Mouse (Mus musculus) heart, embryonic 14.5 days (tissue): Measurements from ENCODE around the gene Nudt3. TPM values are rescaled to one million over a fixed set of nuclear protein-coding genes. Genes with fewer than 3 reads are reported as not detected.

ENCODE experiments used
- ATAC-seq: fragments of 200-750 bp; cut with Nextera tagmentation; 2 replicates; pipeline ENCODE4 v1.8.0; 2017; ENCODE audit warnings: low read depth, moderate TSS enrichment; ENCODE audit not compliant: insufficient number of reproducible peaks, insufficient read depth, low FRiP score
- H3K27ac ChIP-seq, 2 experiments: fragments of 200-500 bp in 1 of 2; fragments of 300-500 bp in 1 of 2; sonication (generic) in 1 of 2; replicated peaks in 1 of 2; 2 replicates each; pipeline ENCODE4 v1.5.1; 2012 to 2014; ENCODE audit warnings: low read depth in 2 of 2, low read length in 2 of 2, control low read depth in 1 of 2, mild to moderate bottlenecking in 1 of 2, mixed read lengths in 1 of 2; ENCODE audit not compliant: control insufficient read depth in 1 of 2, insufficient read depth in 1 of 2
- H3K27me3 ChIP-seq: fragments of 300-500 bp; sonication (generic); 2 replicates; pipeline ENCODE4 v1.6.1; 2014; ENCODE audit warnings: mild to moderate bottlenecking, low read length, control low read depth; ENCODE audit not compliant: control insufficient read depth, insufficient read depth
- H3K36me3 ChIP-seq: fragments of 300-500 bp; sonication (generic); 2 replicates; pipeline ENCODE4 v1.6.1; 2014; ENCODE audit warnings: mild to moderate bottlenecking, control low read depth, low read length, mixed read lengths; ENCODE audit not compliant: control insufficient read depth, insufficient read depth
- H3K4me1 ChIP-seq, 2 experiments: fragments of 200-500 bp in 1 of 2; fragments of 300-500 bp in 1 of 2; sonication (generic) in 1 of 2; 2 replicates each; pipeline ENCODE4 v1.6.1; 2012 to 2014; ENCODE audit warnings: low read length in 2 of 2, control low read depth in 1 of 2, mixed read lengths in 1 of 2; ENCODE audit not compliant: control insufficient read depth in 2 of 2, insufficient read depth in 2 of 2
- H3K4me2 ChIP-seq: fragments of 300-500 bp; sonication (generic); 2 replicates; pipeline ENCODE4 v1.6.1; 2014; ENCODE audit warnings: mild to moderate bottlenecking, low read length
- H3K4me3 ChIP-seq, 2 experiments: fragments of 200-500 bp in 1 of 2; fragments of 300-500 bp in 1 of 2; sonication (generic) in 1 of 2; 2 replicates each; pipeline ENCODE4 v1.5.1; 2012 to 2014; ENCODE audit warnings: low read length in 2 of 2, mild to moderate bottlenecking in 2 of 2, control low read depth in 1 of 2, low read depth in 1 of 2, moderate library complexity in 1 of 2; ENCODE audit not compliant: control insufficient read depth in 1 of 2, insufficient read depth in 1 of 2
- H3K9ac ChIP-seq: fragments of 300-500 bp; sonication (generic); 2 replicates; pipeline ENCODE4 v1.6.1; 2014; ENCODE audit warnings: mild to moderate bottlenecking, low read length
- H3K9me3 ChIP-seq: fragments of 300-500 bp; sonication (generic); 2 replicates; pipeline ENCODE4 v1.6.1; 2016; ENCODE audit warnings: low read length, control low read depth; ENCODE audit not compliant: control insufficient read depth
- WGBS: fragments of 180-500 bp; shearing (Covaris S2); extraction: QIAGEN DNeasy Blood & Tissue Kit; methylation state at CpG from one replicate; pipeline ENCODE4 v1.1.7; 2014; 5-methylcytosine and 5-hydroxymethylcytosine counted together
- polyA plus RNA-seq: library from polyadenylated mRNA; unstranded; fragments of >200 nt; fragmentation: Nextera tagmentation; extraction: Ambion mirVana; gene quantifications from 2 replicates; pipeline ENCODE4 v1.2.1, GENCODE M21; 2014

The Nudt3 gene
- polyA plus RNA-seq, 1 experiment from 2014 or later: 67.0 TPM

- H3K4me1 ChIP-seq: peaks cover 28% of the 10 kb centered on the region in 2 experiments
- ATAC-seq: peak; percentile 65
These were observed 66.8 kb downstream of the Nudt3 start, which contains the start of gene Hmga1 for GRCm38 (mm10) chr17:27556315-27557011. TSS of gene Hmga1 (plus strand) at chr17:27556497.

GRCm38 (mm10) chr17:27555512-27556172 is 67.7 kb downstream of the Nudt3 start:
- peak; percentile 33 for ATAC-seq
- peak overlapping the region; percentile 85 to 91 for H3K27ac ChIP-seq

More at GRCm38 (mm10) chr17:27556315-27557011, 66.8 kb downstream of the Nudt3 start, which contains the start of gene Hmga1:
- no peaks in the 10 kb centered on the region for H3K27me3 ChIP-seq
- H3K9ac ChIP-seq: peak within 1 kb of the TSS; percentile 78
- peak within 1 kb of the TSS; percentile 85 to 91 for H3K27ac ChIP-seq
- H3K4me2 ChIP-seq: peak within 1 kb of the TSS; percentile 93
- WGBS: under 1% methylated on average over 76 of the region's 79 CpGs
- peaks cover 9% of the 10 kb centered on the region; the same call in 1 of the 2 replicates for H3K36me3 ChIP-seq
- no peaks in the 10 kb centered on the region for H3K9me3 ChIP-seq
- H3K4me3 ChIP-seq: peak within 1 kb of the TSS; percentile 77 to 82

DNA sequence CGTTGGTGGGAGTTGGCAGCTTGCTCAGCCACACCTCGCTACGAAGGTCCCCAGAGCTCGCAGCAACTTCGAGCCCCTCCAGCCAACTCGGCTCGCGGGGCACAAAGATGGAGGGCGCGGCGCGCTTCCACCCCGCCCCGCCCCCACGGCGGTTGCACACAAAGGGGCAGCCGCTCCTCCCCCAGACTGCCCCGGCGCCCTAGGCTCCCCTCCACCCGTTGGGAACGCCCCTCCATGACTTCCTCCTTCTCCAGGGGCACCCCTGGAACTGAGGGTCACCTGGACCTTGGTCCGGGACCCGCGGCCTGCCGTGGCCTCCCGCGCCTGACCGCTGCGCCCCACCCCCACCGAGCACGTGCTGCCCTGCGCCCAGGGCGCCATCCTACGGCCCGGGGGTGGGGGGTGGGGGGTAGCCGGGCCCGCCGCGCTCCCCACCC is 68.2 kb downstream of the Nudt3 start:
- WGBS: 1% methylated on average over 28 of the region's 39 CpGs
- Histone ChIP-seq H3K4me2 (peak overlapping the region; percentile 93), H3K9me3 (no peaks in the 10 kb centered on the region), H3K4me1 (peaks cover 28% of the 10 kb centered on the region in 2 experiments), H3K4me3 (peak overlapping the region; percentile 77 to 82), H3K9ac (peak overlapping the region; percentile 78), H3K36me3 (no peaks in the 10 kb centered on the region; the same call in 1 of the 2 replicates), H3K27me3 (no peaks in the 10 kb centered on the region), H3K27ac (peak overlapping the region; percentile 79 to 91)
- peak; percentile 23; the same call in 1 of the 2 replicates for ATAC-seq

More at GRCm38 (mm10) chr17:27555512-27556172, 67.7 kb downstream of the Nudt3 start:
- 2% methylated on average over 54 of the region's 55 CpGs for WGBS
- Histone ChIP-seq H3K27me3 (no peaks in the 10 kb centered on the region), H3K4me3 (peak overlapping the region; percentile 77 to 82), H3K4me1 (peaks cover 28% of the 10 kb centered on the region in 2 experiments), H3K36me3 (peaks cover under 1% of the 10 kb centered on the region; the same call in 1 of the 2 replicates), H3K9me3 (no peaks in the 10 kb centered on the region), H3K9ac (peak overlapping the region; percentile 78), H3K4me2 (peak overlapping the region; percentile 93)

DNA sequence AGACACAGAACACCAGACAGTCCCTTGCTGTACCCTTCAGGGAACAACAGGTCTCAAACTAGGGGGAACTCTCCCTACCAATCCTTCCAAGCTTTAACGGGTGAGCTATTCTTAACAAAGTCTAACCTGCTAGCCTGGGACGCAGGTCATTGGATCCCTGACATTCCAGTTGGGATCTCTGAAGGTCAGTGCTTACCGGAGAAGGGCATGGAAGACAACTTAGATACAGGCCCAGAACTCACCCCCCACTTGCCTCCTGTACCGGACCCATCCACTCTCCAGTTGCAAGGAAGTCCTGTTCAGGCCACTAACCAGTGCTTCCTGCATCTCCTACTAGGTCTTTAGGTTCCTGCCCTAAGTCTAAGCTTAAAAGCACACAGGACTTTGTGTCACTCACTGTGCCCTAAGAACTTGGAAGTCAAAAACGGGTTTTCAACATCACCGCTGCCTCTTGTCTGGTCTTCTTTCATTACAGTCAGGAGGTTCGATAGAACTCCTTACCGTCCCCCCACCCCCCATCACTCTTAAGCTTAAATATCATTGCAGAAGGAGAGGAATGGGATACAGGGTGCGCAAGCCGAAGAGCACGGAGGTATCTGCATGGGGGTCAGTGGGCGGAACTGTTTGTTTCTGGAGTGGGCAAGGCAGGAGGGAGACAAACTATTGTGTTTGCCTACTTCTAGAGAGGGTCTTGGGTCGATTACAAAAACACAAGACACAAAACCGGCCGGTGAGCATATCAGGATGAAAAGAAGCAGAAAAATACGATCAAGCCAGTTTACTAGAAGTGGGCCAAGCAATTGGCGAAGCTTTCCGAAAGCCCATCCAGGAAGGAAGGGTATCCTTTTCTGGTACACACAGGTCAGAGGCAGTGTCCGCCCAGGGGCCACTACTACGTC is 69.0 kb downstream of the Nudt3 start:
- Histone ChIP-seq H3K4me1 (peaks cover 29 to 31% of the 10 kb centered on the region in 2 experiments), H3K4me2 (peak overlapping the region; percentile 93), H3K4me3 (peak overlapping the region; percentile 77 to 82), H3K27me3 (no peaks in the 10 kb centered on the region), H3K36me3 (no peaks in the 10 kb centered on the region), H3K9ac (peak overlapping the region; percentile 78), H3K27ac (peak overlapping the region; percentile 79 to 91), H3K9me3 (no peaks in the 10 kb centered on the region)
- 49% methylated on average over 20 of the region's 20 CpGs for WGBS
- ATAC-seq: no peak

GRCm38 (mm10) chr17:27552215-27553201 is 70.8 kb downstream of the Nudt3 start:
- Histone ChIP-seq H3K9ac (no peak overlapping the region), H3K36me3 (no peaks in the 10 kb centered on the region), H3K9me3 (no peaks in the 10 kb centered on the region), H3K27ac (no peak overlapping the region), H3K27me3 (no peaks in the 10 kb centered on the region), H3K4me3 (no peak overlapping the region), H3K4me2 (no peak overlapping the region), H3K4me1 (peaks cover 19 to 23% of the 10 kb centered on the region in 2 experiments)
- no peak for ATAC-seq
- WGBS: 78% methylated on average over 23 of the region's 23 CpGs

- H3K27ac ChIP-seq: no peak overlapping the region
- no peak overlapping the region for H3K4me2 ChIP-seq
- H3K36me3 ChIP-seq: no peaks in the 10 kb centered on the region
- no peak overlapping the region for H3K9ac ChIP-seq
- H3K27me3 ChIP-seq: no peaks in the 10 kb centered on the region
- 60% methylated on average over 10 of the region's 10 CpGs for WGBS
- H3K9me3 ChIP-seq: no peaks in the 10 kb centered on the region
- H3K4me1 ChIP-seq: peaks cover 18 to 28% of the 10 kb centered on the region in 2 experiments
- no peak for ATAC-seq
- no peak overlapping the region for H3K4me3 ChIP-seq
These were observed 71.8 kb downstream of the Nudt3 start for GRCm38 (mm10) chr17:27551393-27551940.
